Mouse (Mus musculus) right cerebral cortex, postnatal 10 days (tissue): ENCODE measurements around the gene Tnfrsf1b.
"Not testable (repeated sequence)": the region's sequence is repeated elsewhere in the genome, so short reads cannot be mapped to it uniquely, and the experiment has no call there.

ENCODE experiments used
- DNase-seq, 2 experiments: peaks; one replicate each; pipeline ENCODE4 v3.0.0; 2021; ENCODE audit warnings: low spot score in 2 of 2

The Tnfrsf1b gene

DNA sequence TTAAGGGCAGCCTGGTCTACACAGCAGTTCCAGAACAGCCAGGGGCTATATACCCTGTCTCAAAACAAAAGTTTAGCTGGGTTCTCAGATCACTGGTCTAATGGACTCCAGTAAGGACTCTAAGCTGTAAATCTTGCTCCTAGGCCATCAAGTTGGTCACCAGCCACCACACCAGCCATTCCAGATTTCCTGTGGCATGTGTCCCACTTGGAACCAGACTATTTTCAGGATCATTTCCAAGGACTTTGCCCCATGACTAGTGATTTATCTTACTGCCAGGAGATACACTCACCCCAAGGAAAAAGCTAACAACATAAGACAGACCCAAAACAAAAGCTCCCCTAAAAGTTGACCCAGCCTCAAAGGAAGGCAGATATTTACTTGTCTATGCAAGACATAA is 54.0 kb downstream of the Tnfrsf1b start:
- no peak for DNase-seq

DNA sequence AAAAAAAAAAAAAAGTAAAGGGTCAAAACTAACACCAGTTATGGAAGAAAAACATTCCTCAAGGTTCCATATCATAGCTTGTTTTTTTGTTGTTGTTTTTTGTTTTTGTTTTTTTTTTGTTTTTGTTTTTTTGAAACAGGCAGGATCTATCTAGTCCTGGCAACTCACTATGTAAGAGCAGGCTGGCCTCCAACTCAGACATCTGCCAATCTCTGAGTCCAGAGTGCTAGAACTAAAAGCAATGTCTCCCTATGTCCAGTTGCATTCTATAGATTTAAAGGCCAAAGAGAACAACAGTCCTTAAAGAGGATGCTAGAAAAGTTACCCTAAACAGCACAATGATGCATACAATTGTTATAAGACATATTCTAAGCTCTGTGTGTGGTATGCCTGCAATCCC is 58.1 kb downstream of the Tnfrsf1b start:
- no peak for DNase-seq

DNA sequence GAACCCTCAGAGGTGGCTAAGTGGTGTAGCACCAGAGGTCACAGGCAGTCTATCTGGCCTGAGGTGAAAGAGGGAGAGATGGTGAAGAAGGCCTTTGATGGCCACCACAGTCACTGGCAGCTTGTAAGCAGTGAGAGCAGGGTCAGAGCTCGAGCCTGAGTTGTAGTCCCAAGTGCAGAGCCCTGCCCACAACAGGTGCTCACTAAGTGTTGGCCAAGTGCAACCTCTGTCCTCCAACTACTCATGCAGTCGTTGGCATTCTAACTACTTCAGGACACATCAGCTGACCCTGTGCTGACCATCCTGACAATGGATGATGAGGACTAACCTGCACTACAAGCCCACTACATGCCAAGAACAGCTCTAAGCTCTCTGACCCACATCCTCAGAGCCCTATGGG is 59.1 kb downstream of the Tnfrsf1b start:
- no peak for DNase-seq

DNA sequence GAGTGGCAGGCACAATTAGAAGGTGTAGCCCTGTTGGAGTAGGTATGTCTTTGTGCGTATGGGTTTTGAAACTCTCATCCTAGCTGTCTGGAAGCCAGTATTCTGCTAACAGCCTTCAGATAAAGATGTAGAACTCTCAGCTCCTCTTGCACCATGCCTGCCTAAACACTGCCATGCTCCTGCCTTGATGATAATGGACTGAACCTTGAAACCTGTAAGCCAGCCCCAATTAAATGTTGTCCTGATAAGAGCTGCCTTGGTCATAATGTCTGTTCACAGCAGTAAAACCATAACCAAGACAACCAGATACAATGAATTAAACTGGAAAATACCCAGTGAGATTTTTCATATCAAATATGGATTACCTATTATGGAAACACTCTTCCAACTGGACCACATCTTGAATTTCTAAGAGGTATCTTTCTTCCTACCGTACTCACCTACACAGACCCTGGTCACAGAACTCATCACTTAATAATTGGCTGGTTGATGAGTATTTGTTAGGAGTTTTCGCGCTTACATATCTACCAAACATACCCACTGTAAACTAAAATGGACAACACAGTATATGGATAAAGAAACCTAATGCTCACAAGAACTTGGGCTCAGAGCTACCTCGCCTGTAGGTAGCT is 67.6 kb downstream of the Tnfrsf1b start:
- DNase-seq = no peak

DNA sequence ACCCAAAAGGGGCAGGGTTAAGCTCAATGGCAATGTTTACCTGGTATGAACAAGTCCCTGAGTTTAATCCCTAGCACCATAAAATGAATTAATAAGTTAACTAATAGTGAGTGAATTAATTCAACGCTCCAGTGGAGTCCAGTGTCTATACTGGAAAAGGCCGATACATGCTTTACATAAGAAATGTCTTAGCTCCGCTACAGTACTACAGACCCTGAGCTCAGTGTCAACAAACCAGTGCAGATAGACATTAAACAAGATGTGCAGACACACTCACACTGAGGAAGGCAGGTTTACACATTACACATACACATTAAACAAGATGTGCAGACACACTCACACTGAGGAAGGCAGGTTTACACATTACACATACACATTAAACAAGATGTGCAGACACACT is 81.1 kb downstream of the Tnfrsf1b start:
- not testable (repeated sequence) for DNase-seq

DNA sequence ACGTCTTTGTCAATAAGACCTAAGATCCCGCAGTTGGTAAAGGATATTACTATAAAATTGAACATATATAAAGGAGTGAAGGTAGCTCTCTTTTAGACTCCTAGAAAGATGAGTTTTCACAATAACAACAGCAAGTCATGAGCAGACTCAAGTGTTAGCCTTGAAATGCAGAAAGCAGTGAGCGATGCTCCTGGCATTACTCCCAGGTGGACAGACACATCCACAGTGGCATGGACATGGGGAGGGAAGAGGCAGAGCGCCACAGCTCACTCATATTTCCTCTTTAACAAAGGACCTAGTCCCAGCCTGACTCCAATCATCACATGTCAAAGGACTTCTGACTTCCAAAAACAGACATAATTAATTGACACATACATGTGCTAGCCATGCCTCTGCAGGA is 82.6 kb downstream of the Tnfrsf1b start:
- no peak for DNase-seq
